Mouse (Mus musculus) MEL (cell line): Measurements from ENCODE around the gene Wfdc5.

Source experiments
- CTCF ChIP-seq, 3 experiments: IDR thresholded peaks in 2 of 3; conservative IDR thresholded peaks in 1 of 3; 2 replicates each; pipeline ENCODE4 v1.5.1; 2011 to 2012; ENCODE audit warnings: low read length in 3 of 3, low read depth in 2 of 3, mild to moderate bottlenecking in 2 of 3, improper control_type of control experiment in 1 of 3, inconsistent platforms in 1 of 3, mixed read lengths in 1 of 3, moderate library complexity in 1 of 3; ENCODE audit not compliant: control insufficient read depth in 1 of 3, insufficient read depth in 1 of 3, poor library complexity in 1 of 3, severe bottlenecking in 1 of 3
- EP300 ChIP-seq, 2 experiments: IDR thresholded peaks; 2 replicates each; pipeline ENCODE4 v1.6.1; 2011; ENCODE audit warnings: improper control_type of control experiment in 2 of 2, low read length in 2 of 2, low read depth in 1 of 2, mild to moderate bottlenecking in 1 of 2
- MAX ChIP-seq: IDR thresholded peaks from 2 replicates; pipeline ENCODE4 v1.6.1; 2011; ENCODE audit warnings: low read length, improper control_type of control experiment
- POLR2A ChIP-seq, 2 experiments: IDR thresholded peaks; 2 replicates each; pipeline ENCODE4 v1.6.1; 2011 to 2012; ENCODE audit warnings: low read length in 2 of 2, mild to moderate bottlenecking in 2 of 2, control low read depth in 1 of 2, improper control_type of control experiment in 1 of 2, low read depth in 1 of 2, moderate library complexity in 1 of 2; ENCODE audit not compliant: control insufficient read depth in 1 of 2, insufficient read depth in 1 of 2, poor library complexity in 1 of 2
- POLR2AphosphoS2 ChIP-seq: IDR thresholded peaks from 2 replicates; pipeline ENCODE4 v1.6.1; 2011; ENCODE audit warnings: low read length, improper control_type of control experiment
- POLR2AphosphoS5 ChIP-seq: IDR thresholded peaks from 2 replicates; pipeline ENCODE4 v1.6.1; 2012; ENCODE audit warnings: low read depth, borderline replicate concordance, mild to moderate bottlenecking, inconsistent platforms, low read length, moderate library complexity, mixed read lengths
- RAD21 ChIP-seq: IDR thresholded peaks from 2 replicates; pipeline ENCODE4 v1.6.1; 2011; ENCODE audit warnings: mild to moderate bottlenecking, low read depth, low read length, improper control_type of control experiment
- SIN3A ChIP-seq: IDR thresholded peaks from 2 replicates; pipeline ENCODE4 v1.6.1; 2012; ENCODE audit warnings: low read length, improper control_type of control experiment, inconsistent platforms
- USF1 ChIP-seq: IDR thresholded peaks from 2 replicates; pipeline ENCODE4 v1.6.1; 2014; ENCODE audit warnings: low read depth, mild to moderate bottlenecking, inconsistent platforms, low read length, improper control_type of control experiment, moderate library complexity
- ZKSCAN1 ChIP-seq: IDR thresholded peaks from 2 replicates; pipeline ENCODE4 v1.6.1; 2012; ENCODE audit warnings: low read depth, mild to moderate bottlenecking, inconsistent platforms, low read length, improper control_type of control experiment, moderate library complexity

DNA sequence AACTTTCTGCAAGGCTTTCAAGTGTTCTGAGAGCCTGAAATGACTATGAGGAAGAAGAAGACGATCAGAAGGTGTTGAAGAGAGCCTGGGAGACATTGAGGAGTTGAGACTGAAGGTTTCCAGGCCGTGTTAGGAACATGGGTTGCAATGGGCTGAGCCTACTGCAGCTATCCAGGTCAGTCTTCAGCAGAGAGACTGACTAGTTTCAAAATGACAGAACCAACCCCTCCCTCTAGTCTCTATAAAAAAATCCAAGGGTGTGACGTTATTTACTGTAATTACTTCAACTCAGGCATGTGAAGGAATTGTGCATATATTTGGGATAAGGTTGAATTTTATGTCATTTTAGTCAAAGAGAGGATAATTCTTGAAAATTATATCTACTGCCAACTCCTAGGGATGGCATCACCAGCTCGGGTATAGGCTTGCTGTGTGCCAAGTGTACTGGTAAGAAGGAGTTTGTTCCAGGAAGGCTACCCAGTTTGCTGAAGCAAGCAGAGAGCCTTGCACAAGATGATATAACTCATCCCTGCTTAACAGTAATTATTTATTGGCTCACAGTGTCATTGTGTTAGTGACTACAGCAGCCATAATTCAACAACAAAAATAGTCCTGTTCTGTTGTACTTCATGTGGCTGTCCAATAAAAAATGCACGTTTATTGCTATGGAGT lies 12.6 kb upstream of the Wfdc5 start:
- TF ChIP-seq POLR2A (IDR thresholded peaks at IDR 0.05; ENCODE audit: control insufficient read depth in 1 of 2, insufficient read depth in 1 of 2, low read depth in 1 of 2, low read length in 2 of 2, poor library complexity in 1 of 2), result no peak
- TF ChIP-seq POLR2AphosphoS2, result no peak
- no peak for TF ChIP-seq ZKSCAN1
- no peak for TF ChIP-seq CTCF (IDR thresholded peaks at IDR 0.05 in 2 of 3, conservative IDR thresholded peaks at IDR 0.05 in 1 of 3; ENCODE audit: control insufficient read depth in 1 of 3, insufficient read depth in 1 of 3, low read depth in 2 of 3, low read length in 3 of 3, poor library complexity in 1 of 3, severe bottlenecking in 1 of 3)
- no peak for TF ChIP-seq EP300 (IDR thresholded peaks at IDR 0.05; ENCODE audit: low read depth in 1 of 2, low read length in 2 of 2)
- no peak for TF ChIP-seq MAX
- TF ChIP-seq RAD21, result no peak
- TF ChIP-seq SIN3A, result no peak
- no peak for TF ChIP-seq USF1
- no peak for TF ChIP-seq POLR2AphosphoS5
